In the genomic region with DNA sequence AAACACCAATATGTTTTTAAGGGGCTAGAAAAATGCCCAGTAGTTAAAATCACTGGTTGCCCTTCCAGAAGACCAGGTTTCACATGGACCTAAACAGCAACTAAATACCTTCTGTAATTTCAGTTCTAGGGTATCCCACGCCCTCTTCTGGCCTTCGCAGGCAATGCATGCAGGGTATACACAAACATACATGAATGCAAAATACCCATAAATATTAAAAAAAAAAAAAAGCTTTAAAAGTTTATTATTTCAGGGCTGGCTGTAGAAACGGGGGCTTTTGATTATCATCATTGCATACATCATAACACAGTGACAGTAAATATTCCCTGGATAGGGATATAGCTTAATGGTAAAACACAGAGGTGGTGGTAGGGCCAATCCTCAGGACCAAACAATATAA, we compare ENCODE assay signal across 8 mouse cellular contexts. TPM values are rescaled to one million over a fixed set of nuclear protein-coding genes. Genes with fewer than 3 reads are reported as not detected.
DNase-seq lines count a peak whose midpoint lies in the region; ATAC-seq and TF ChIP-seq lines count a peak whose summit lies in the region.

No protein-coding gene starts in this region.

- ATAC-seq in liver, embryonic 12.5 days: no peak

- TF ChIP-seq POLR2A in brain, embryonic 14.5 days (IDR thresholded peaks at IDR 0.05; ENCODE audit: borderline replicate concordance, extremely low read depth, insufficient read depth, insufficient read length, poor library complexity, severe bottlenecking): no peak

- no peaks in the 10 kb centered on the region for H3K27me3 ChIP-seq in forebrain, embryonic 10.5 days (ENCODE audit: poor library complexity, severe bottlenecking)
- no peaks in the 10 kb centered on the region for H3K27me3 ChIP-seq in liver, embryonic 12.5 days (replicated peaks)

- peak; percentile 54; the same call in 1 of the 2 replicates for TF ChIP-seq CTCF in brain, embryonic 14.5 days (IDR thresholded peaks at IDR 0.05; ENCODE audit: borderline replicate concordance, extremely low read depth, insufficient read depth, insufficient read length)

- WGBS in forebrain, embryonic 10.5 days: 9% methylated on average over 3 of the region's 3 CpGs
- WGBS in liver, embryonic 12.5 days (ENCODE audit: insufficient replicate concordance): 0% methylated on average over 3 of the region's 3 CpGs

- DNase-seq in right cerebral cortex, postnatal 10 days (ENCODE audit: low spot score in 2 of 2): peak; percentile 36 to 53
- DNase-seq in right cerebral cortex, adult 18-20 months: no peak
- peak; percentile 58 for DNase-seq in brain, embryonic 14.5 days (ENCODE audit: low read depth)
- DNase-seq in forebrain, embryonic 10.5 days (ENCODE audit: extremely low spot score, low spot score): peak; percentile 40
- peak; percentile 87 for DNase-seq in induced T-regulatory cell, adult 2 months (ENCODE audit: low read depth)
- DNase-seq in natural killer cell, adult 2 months (ENCODE audit: low spot score in 2 of 2): peak; percentile 62 to 79
- DNase-seq in left cerebral cortex, adult 8-10 months (ENCODE audit: low spot score in 2 of 2): no peak

- peak overlapping the region; percentile 80 for H3K4me3 ChIP-seq in forebrain, embryonic 10.5 days
- peak overlapping the region; percentile 100 for H3K4me3 ChIP-seq in liver, embryonic 12.5 days

- H3K27ac ChIP-seq in forebrain, embryonic 10.5 days: peak overlapping the region; percentile 99; the same call in 1 of the 2 replicates
- peak overlapping the region; percentile 99; the same call in 1 of the 2 replicates for H3K27ac ChIP-seq in liver, embryonic 12.5 days

- H3K36me3 ChIP-seq in forebrain, embryonic 10.5 days (replicated peaks): peaks cover 64% of the 10 kb centered on the region
- H3K36me3 ChIP-seq in liver, embryonic 12.5 days: peaks cover 46% of the 10 kb centered on the region

- peak overlapping the region; percentile 97 for H3K9ac ChIP-seq in liver, embryonic 12.5 days

- no peaks in the 10 kb centered on the region for H3K9me3 ChIP-seq in forebrain, embryonic 10.5 days
- H3K9me3 ChIP-seq in liver, embryonic 12.5 days (replicated peaks): no peaks in the 10 kb centered on the region

- peaks cover 33% of the 10 kb centered on the region for H3K4me1 ChIP-seq in forebrain, embryonic 10.5 days
- H3K4me1 ChIP-seq in liver, embryonic 12.5 days: peaks cover 78% of the 10 kb centered on the region

- peak overlapping the region; percentile 81 for H3K4me2 ChIP-seq in liver, embryonic 12.5 days

RNA-seq across cellular contexts. Expression of gene Supt16, which starts 1.5 kb away (rescaled TPM):
- 28.9 and 44.9 TPM in 2 replicates for polyA plus RNA-seq in brain, embryonic 14.5 days (2012; rRNA removed)
- polyA plus RNA-seq in forebrain, embryonic 10.5 days (2016; fragmentation: Nextera tagmentation; extraction: Ambion mirVana): 99.4 and 104 TPM in 2 replicates
- 53.7 TPM in 2 replicates for polyA plus RNA-seq in liver, embryonic 12.5 days (2016; fragmentation: Nextera tagmentation; extraction: Ambion mirVana)
- 10 to 100 TPM; 59.0 to 62.8 (median 60.4) TPM for total RNA-seq in left cerebral cortex, adult 8-10 months (2022)

Comparison
In these comparisons a context has a peak if more than half of its experiments do, and no peak if none do; other contexts are left out.
1. DNase-seq: peak in right cerebral cortex, postnatal 10 days (2 of 2), brain, embryonic 14.5 days (single experiment), forebrain, embryonic 10.5 days (single experiment), induced T-regulatory cell, adult 2 months (single experiment) and natural killer cell, adult 2 months (2 of 2); none in right cerebral cortex, adult 18-20 months (single experiment) and left cerebral cortex, adult 8-10 months (0 of 2).